ENCODE assay signal across 8 mouse cellular contexts in the genomic region with DNA sequence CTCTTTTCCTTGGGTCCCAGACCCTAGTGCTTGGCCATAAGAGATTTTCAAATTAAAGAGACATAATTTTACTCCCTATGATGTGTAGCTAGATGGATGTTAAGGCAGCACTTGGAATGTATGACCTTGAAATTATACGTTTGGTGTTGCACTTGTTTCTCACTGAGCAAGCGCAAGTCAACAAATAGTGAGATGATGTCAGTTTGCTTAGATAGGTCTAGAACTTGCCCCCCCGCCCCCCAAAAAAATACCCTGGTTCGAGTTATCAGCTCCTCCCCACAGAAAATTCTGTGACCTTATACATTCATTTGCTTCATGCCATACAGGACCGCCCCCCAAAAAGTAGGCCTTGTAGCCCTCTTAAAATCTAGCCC. TPM values are rescaled to one million over a fixed set of nuclear protein-coding genes. Genes with fewer than 3 reads are reported as not detected.
DNase-seq lines count a peak whose midpoint lies in the region; ATAC-seq and TF ChIP-seq lines count a peak whose summit lies in the region.

No protein-coding gene starts in this region.

- WGBS in heart, embryonic 10.5 days: 55% methylated on average over 5 of the region's 5 CpGs
- WGBS in liver, embryonic 14.5 days (ENCODE audit: insufficient replicate concordance): 45% methylated on average over 5 of the region's 5 CpGs

- peak overlapping the region; percentile 83 for H3K27ac ChIP-seq in heart, embryonic 10.5 days
- peak overlapping the region; percentile 23; the same call in 1 of the 2 replicates for H3K27ac ChIP-seq in testis, adult 2 months (ENCODE audit: control insufficient read depth, insufficient read depth, low read depth, low read length)
- H3K27ac ChIP-seq in liver, embryonic 14.5 days: peak overlapping the region; percentile 77

- peaks cover 36% of the 10 kb centered on the region for H3K36me3 ChIP-seq in heart, embryonic 10.5 days
- H3K36me3 ChIP-seq in testis, adult 2 months (ENCODE audit: control insufficient read depth, insufficient read depth, low read length): no peaks in the 10 kb centered on the region; the same call in 1 of the 2 replicates
- peaks cover 34% of the 10 kb centered on the region for H3K36me3 ChIP-seq in liver, embryonic 14.5 days (replicated peaks; ENCODE audit: control insufficient read depth, insufficient read depth, low read depth)

- no peak for TF ChIP-seq POLR2A in testis, adult 2 months (IDR thresholded peaks at IDR 0.05; ENCODE audit: control insufficient read depth, low read depth, low read length)

- TF ChIP-seq EP300 in liver, embryonic 14.5 days (IDR thresholded peaks at IDR 0.05; ENCODE audit: low read depth): no peak

- H3K4me1 ChIP-seq in heart, embryonic 10.5 days: peaks cover 67% of the 10 kb centered on the region
- H3K4me1 ChIP-seq in testis, adult 2 months (ENCODE audit: control insufficient read depth, insufficient read depth, low read length): peaks cover 3% of the 10 kb centered on the region
- peaks cover 66 to 76% of the 10 kb centered on the region in 2 experiments for H3K4me1 ChIP-seq in liver, embryonic 14.5 days (replicated peaks; ENCODE audit: control insufficient read depth in 2 of 2, insufficient read depth in 2 of 2, low read length in 1 of 2)

- no peaks in the 10 kb centered on the region for H3K27me3 ChIP-seq in heart, embryonic 10.5 days (ENCODE audit: insufficient read depth, poor library complexity, severe bottlenecking)
- no peaks in the 10 kb centered on the region for H3K27me3 ChIP-seq in testis, adult 2 months (ENCODE audit: control insufficient read depth, insufficient read depth, low read length)
- no peaks in the 10 kb centered on the region for H3K27me3 ChIP-seq in liver, embryonic 14.5 days (ENCODE audit: control insufficient read depth, insufficient read depth, low read length)

- H3K4me3 ChIP-seq in heart, embryonic 10.5 days: peak overlapping the region; percentile 79
- H3K4me3 ChIP-seq in testis, adult 2 months (ENCODE audit: control insufficient read depth, low read depth, low read length): peak overlapping the region; percentile 90; the same call in 1 of the 2 replicates
- peak overlapping the region; percentile 36 to 60 for H3K4me3 ChIP-seq in liver, embryonic 14.5 days (ENCODE audit: insufficient read depth in 1 of 2, low read depth in 2 of 2, low read length in 2 of 2)

- TF ChIP-seq CTCF in testis, adult 2 months (IDR thresholded peaks at IDR 0.05; ENCODE audit: control insufficient read depth, insufficient read depth, insufficient replicate concordance, low read depth, low read length): no peak
- no peak for TF ChIP-seq CTCF in liver, embryonic 14.5 days (IDR thresholded peaks at IDR 0.05; ENCODE audit: low read depth)

- H3K9me3 ChIP-seq in heart, embryonic 10.5 days: no peaks in the 10 kb centered on the region
- no peaks in the 10 kb centered on the region for H3K9me3 ChIP-seq in liver, embryonic 14.5 days (ENCODE audit: control insufficient read depth, low read length)

- peak overlapping the region; percentile 89 for H3K4me2 ChIP-seq in liver, embryonic 14.5 days (ENCODE audit: low read depth)

- peak overlapping the region; percentile 68 for H3K9ac ChIP-seq in liver, embryonic 14.5 days (replicated peaks)

- ATAC-seq in liver, embryonic 14.5 days (ENCODE audit: insufficient read depth): no peak

- DNase-seq in heart, embryonic 10.5 days (ENCODE audit: low spot score): no peak
- no peak for DNase-seq in heart, postnatal 4 days
- no peak for DNase-seq in testis, postnatal 14 days (ENCODE audit: low spot score)
- no peak for DNase-seq in liver, embryonic 14.5 days (ENCODE audit: low read depth in 3 of 3, low spot score in 3 of 3)
- no peak for DNase-seq in right cerebral cortex, adult 18-20 months
- DNase-seq in kidney, postnatal 4 days: no peak
- DNase-seq in right cerebral cortex, postnatal 10 days (ENCODE audit: low spot score in 2 of 2): no peak

RNA-seq across cellular contexts. Expression of gene Cdc6, which starts 0.6 kb away (rescaled TPM):
- 39.3 and 47.7 TPM in 2 replicates for polyA plus RNA-seq in heart, embryonic 10.5 days (2016; fragmentation: Nextera tagmentation; extraction: Ambion mirVana)
- total RNA-seq in heart, postnatal 4 days (2021): 10 to 100 TPM in 1 of 2 experiments, 1 to 10 TPM in 1; 9.8 to 10.2 TPM
- polyA plus RNA-seq in testis, adult 2 months (2012; rRNA removed): 2.5 and 2.9 TPM in 2 replicates
- 16.9 and 28.6 TPM in 2 replicates for polyA plus RNA-seq in liver, embryonic 14.5 days (2012; rRNA removed)
- polyA plus RNA-seq in liver, embryonic 14.5 days (2014; fragmentation: Nextera tagmentation; extraction: Ambion mirVana): 64.1 and 71.0 TPM in 2 replicates

RNA-seq across cellular contexts. Expression of gene Rara, which starts 20.6 kb away (rescaled TPM):
- polyA plus RNA-seq in heart, embryonic 10.5 days (2016; fragmentation: Nextera tagmentation; extraction: Ambion mirVana): 30.4 and 36.9 TPM in 2 replicates
- 10 to 100 TPM; 34.6 to 38.1 TPM for total RNA-seq in heart, postnatal 4 days (2021)
- polyA plus RNA-seq in testis, adult 2 months (2012; rRNA removed): 18.7 and 20.1 TPM in 2 replicates
- polyA plus RNA-seq in liver, embryonic 14.5 days (2012; rRNA removed): 1.9 and 2.3 TPM in 2 replicates
- 3.0 and 3.2 TPM in 2 replicates for polyA plus RNA-seq in liver, embryonic 14.5 days (2014; fragmentation: Nextera tagmentation; extraction: Ambion mirVana)

RNA-seq across cellular contexts. Expression of gene Wipf2, which starts 43.6 kb away (rescaled TPM):
- polyA plus RNA-seq in heart, embryonic 10.5 days (2016; fragmentation: Nextera tagmentation; extraction: Ambion mirVana): 2.8 and 4.1 TPM in 2 replicates
- total RNA-seq in heart, postnatal 4 days (2021): 10 to 100 TPM; 12.6 to 14.1 TPM
- polyA plus RNA-seq in testis, adult 2 months (2012; rRNA removed): 4.3 and 6.4 TPM in 2 replicates
- polyA plus RNA-seq in liver, embryonic 14.5 days (2012; rRNA removed): 2.0 and 2.1 TPM in 2 replicates
- polyA plus RNA-seq in liver, embryonic 14.5 days (2014; fragmentation: Nextera tagmentation; extraction: Ambion mirVana): 1.1 and 1.4 TPM in 2 replicates

Comparison
In these comparisons a context has a peak if more than half of its experiments do, and no peak if none do; other contexts are left out.
1. H3K27ac ChIP-seq: peak in every context shown above with its lines; median percentile 83 in heart, embryonic 10.5 days; 77 in liver, embryonic 14.5 days; 23 in testis, adult 2 months.